Mouse (Mus musculus): ENCODE results near the gene 4933428G20Rik. TPM values are rescaled to one million over a fixed set of nuclear protein-coding genes. Genes with fewer than 3 reads are reported as not detected.

The 4933428G20Rik gene
- polyA plus RNA-seq, 1 experiment, result not detected

DNA sequence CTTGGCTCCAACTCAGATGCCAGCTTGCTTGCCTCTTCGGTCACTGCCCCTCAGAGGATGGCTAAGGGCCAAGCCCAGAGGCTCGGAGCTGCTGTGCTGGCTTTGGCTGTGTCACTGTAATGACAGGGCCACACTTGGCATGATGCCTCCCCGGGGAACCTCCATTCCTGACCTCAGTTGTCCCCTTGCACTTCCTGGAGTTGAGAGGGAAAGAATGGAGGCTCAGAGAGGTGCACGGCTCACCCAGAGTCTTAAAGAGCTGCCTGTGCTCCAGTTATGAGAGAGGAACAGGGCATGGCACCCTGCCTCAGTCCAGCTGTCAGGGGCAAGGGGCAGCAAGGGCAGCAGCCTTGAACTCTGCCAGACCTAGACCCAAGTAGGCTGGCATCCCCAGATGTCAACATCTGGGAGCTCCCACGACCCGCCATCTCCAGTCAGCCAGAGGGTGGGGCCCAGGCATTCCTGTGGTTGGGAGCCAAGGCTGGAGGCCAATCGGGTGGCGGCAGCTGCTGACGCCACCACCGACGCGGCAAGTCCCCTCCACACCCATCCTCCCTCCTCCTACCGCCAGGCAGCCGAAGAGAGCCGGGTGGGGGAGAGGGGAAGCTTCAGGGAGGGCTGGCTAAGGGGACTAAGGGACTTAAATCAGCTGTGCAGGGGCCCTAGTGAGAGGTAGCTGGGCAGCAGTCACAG, 50.4 kb downstream of the 4933428G20Rik start:
- H3K27me3 ChIP-seq (replicated peaks), result no peaks in the 10 kb centered on the region
- TF ChIP-seq FLI1 (IDR thresholded peaks at IDR 0.05; ENCODE audit: low read length) (no peak), GATA1 (IDR thresholded peaks at IDR 0.05; ENCODE audit: borderline replicate concordance, low read length) (no peak)
- peaks cover 96% of the 10 kb centered on the region for H3K4me1 ChIP-seq
- peak overlapping the region; percentile 47 for H3K4me3 ChIP-seq (replicated peaks)
- peaks cover 100% of the 10 kb centered on the region for H3K36me3 ChIP-seq (replicated peaks; ENCODE audit: low read length)
- H3K9me3 ChIP-seq, result no peaks in the 10 kb centered on the region

DNA sequence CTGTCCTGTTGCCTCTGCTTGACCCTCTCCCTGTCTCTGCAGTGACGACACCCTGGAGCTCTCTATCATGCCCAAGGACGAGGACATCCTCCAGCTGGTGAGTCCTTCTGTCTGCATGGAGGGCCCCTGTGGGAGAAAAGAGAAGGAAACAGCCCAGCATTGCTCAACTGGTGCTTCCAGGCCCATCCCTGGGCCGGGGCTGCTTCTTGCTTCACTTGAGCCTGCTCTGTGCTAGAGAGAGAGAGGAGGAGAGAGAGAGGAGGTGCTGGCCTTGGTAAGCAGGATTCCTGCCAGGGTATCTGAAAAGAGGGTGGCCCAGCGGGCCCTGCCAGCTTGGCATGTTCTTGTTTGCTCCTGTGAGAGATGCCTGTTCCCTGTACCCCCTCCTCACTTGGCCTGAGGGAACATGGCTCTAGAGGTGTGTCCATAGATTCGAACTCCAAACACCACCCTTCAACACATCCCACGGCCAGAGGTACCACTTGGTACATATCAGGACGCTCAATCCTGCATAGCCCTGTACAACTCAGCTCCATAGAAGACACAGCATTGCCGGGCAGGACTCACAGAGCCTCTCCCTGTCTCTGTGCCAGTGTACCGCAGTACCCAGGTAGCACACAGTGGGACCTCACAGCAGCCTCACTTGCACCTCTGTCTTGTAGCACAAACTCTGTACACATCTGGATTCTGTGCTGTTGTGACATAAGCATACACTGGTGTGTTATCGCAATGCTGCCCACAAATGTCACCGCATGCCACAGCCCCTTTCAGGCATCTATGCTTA, 51.3 kb downstream of the 4933428G20Rik start:
- no peaks in the 10 kb centered on the region for H3K27me3 ChIP-seq (replicated peaks)
- H3K4me3 ChIP-seq (replicated peaks), result no peak overlapping the region
- H3K36me3 ChIP-seq (replicated peaks; ENCODE audit: low read length), result peaks cover 100% of the 10 kb centered on the region
- H3K9me3 ChIP-seq, result no peaks in the 10 kb centered on the region
- peaks cover 97% of the 10 kb centered on the region for H3K4me1 ChIP-seq
- no peak for TF ChIP-seq FLI1 (IDR thresholded peaks at IDR 0.05; ENCODE audit: low read length)
- no peak for TF ChIP-seq GATA1 (IDR thresholded peaks at IDR 0.05; ENCODE audit: borderline replicate concordance, low read length)

DNA sequence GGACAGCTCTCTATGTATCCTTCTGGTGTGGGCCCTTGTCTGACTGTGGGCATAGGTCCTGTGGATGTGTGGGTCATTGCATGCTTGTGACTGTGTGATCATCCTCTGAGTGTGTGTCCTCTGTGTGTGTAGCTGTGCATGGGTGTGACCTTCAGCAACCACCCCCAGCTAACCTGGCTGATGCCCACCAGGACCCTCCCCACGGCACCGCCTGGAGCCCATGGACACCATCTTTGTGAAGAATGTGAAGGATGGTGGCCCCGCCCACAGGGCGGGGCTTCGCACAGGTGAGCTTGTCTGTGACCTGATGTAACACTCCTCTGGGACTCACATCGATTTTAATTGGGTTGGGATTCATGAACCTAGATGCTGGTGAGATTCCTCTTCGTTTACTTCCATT, 52.2 kb downstream of the 4933428G20Rik start:
- H3K36me3 ChIP-seq (replicated peaks; ENCODE audit: low read length), result peaks cover 100% of the 10 kb centered on the region
- no peaks in the 10 kb centered on the region for H3K9me3 ChIP-seq
- H3K4me3 ChIP-seq (replicated peaks), result peak overlapping the region; percentile 20
- H3K4me1 ChIP-seq, result peaks cover 97% of the 10 kb centered on the region
- TF ChIP-seq GATA1 (IDR thresholded peaks at IDR 0.05; ENCODE audit: borderline replicate concordance, low read length) (no peak), FLI1 (IDR thresholded peaks at IDR 0.05; ENCODE audit: low read length) (no peak)
- no peaks in the 10 kb centered on the region for H3K27me3 ChIP-seq (replicated peaks)

DNA sequence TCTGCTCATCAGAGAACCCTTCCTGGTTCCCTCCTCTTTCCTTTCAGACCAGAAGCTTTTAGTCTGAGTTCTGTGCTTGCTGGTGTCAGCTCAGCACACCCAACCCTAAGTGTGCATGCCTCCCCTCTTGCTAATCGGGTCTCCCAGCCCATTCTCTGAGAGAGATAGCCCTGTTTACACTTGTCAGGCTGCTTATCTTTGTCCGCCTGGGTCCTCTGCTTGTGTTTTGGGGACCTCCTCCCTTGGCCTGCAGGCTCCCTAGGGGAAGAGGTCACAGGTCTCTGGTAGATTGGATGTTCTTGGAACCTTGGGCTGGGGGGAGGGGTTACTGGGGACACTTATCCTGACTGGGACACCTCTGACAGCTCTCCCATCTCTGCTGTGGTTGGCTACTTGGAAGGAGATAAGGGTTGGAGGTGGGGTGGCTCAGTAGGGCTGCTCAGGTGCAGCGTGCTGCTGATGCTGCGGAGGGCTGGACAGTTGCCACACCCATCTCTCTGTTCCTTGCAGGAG, 54.1 kb downstream of the 4933428G20Rik start:
- peak overlapping the region; percentile 28 for H3K4me3 ChIP-seq (replicated peaks)
- H3K9me3 ChIP-seq, result no peaks in the 10 kb centered on the region
- peaks cover 90% of the 10 kb centered on the region for H3K36me3 ChIP-seq (replicated peaks; ENCODE audit: low read length)
- H3K27me3 ChIP-seq (replicated peaks), result no peaks in the 10 kb centered on the region
- no peak for TF ChIP-seq GATA1 (IDR thresholded peaks at IDR 0.05; ENCODE audit: borderline replicate concordance, low read length)
- TF ChIP-seq FLI1 (IDR thresholded peaks at IDR 0.05; ENCODE audit: low read length), result no peak
- H3K4me1 ChIP-seq, result peaks cover 99% of the 10 kb centered on the region

DNA sequence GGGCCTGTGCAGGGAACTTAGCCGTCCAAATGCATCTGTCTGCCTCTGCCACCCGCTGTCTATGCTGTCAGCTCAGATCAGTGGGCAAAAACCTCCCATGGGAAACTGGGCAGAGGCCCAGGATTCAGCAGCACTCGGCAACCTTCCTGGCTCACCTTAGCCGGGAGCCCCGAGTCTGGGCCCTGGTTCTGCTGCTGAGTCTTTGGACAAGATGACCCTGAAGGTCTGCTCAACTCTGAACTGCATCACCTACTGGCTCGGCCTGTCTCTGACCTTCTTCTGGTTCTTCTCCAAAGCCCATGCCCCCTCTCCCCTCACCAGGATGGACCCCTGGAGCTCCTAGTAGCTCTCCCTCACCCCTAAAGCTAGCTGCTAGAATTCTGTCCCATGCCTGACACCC, 54.5 kb downstream of the 4933428G20Rik start:
- H3K9me3 ChIP-seq, result no peaks in the 10 kb centered on the region
- no peaks in the 10 kb centered on the region for H3K27me3 ChIP-seq (replicated peaks)
- H3K4me3 ChIP-seq (replicated peaks), result peak overlapping the region; percentile 23
- peaks cover 100% of the 10 kb centered on the region for H3K4me1 ChIP-seq
- TF ChIP-seq FLI1 (IDR thresholded peaks at IDR 0.05; ENCODE audit: low read length) (no peak), GATA1 (IDR thresholded peaks at IDR 0.05; ENCODE audit: borderline replicate concordance, low read length) (no peak)
- H3K36me3 ChIP-seq (replicated peaks; ENCODE audit: low read length), result peaks cover 86% of the 10 kb centered on the region

DNA sequence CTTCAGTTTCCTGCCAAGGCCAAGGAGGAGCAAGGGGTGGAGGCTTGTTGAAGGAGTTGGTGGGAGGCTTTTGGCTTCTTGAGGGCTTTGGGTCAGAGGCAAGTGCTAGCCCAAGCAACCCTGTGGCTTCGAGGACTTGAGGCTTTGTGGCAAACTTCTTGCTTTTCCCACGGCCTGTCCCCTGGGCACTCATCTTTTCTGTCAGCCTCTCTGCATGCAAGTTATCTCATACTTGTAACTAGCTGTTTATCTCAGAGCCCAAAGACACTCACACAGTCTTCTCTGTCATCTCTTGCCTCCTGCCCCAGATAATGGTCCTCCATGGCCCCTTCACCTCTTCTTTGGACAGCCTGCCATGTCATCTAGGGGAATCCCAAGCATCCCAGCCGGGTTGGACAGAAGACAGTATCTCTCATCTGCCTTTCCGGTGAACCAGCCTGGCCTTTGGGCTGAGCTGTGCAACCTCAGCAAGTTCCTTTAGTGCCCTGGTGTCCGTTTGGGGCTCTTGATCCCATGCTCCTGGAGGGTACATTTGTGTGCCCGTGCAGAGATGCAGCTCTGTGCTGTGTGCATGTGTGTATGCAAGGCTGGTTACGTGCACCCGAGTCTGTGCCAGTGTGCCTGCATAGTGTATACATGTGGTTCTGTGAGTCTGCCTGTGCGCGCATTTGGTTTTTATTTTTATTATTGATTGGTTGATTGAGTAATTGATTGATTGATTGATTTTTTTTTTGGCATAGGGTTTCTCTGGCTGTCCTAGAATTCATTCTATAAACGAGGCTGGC, 57.1 kb downstream of the 4933428G20Rik start:
- TF ChIP-seq GATA1 (IDR thresholded peaks at IDR 0.05; ENCODE audit: borderline replicate concordance, low read length), result no peak
- no peak for TF ChIP-seq FLI1 (IDR thresholded peaks at IDR 0.05; ENCODE audit: low read length)
- peaks cover 100% of the 10 kb centered on the region for H3K4me1 ChIP-seq
- peaks cover 63% of the 10 kb centered on the region for H3K36me3 ChIP-seq (replicated peaks; ENCODE audit: low read length)
- peak overlapping the region; percentile 97 for H3K4me3 ChIP-seq (replicated peaks)
- no peaks in the 10 kb centered on the region for H3K27me3 ChIP-seq (replicated peaks)
- no peaks in the 10 kb centered on the region for H3K9me3 ChIP-seq

DNA sequence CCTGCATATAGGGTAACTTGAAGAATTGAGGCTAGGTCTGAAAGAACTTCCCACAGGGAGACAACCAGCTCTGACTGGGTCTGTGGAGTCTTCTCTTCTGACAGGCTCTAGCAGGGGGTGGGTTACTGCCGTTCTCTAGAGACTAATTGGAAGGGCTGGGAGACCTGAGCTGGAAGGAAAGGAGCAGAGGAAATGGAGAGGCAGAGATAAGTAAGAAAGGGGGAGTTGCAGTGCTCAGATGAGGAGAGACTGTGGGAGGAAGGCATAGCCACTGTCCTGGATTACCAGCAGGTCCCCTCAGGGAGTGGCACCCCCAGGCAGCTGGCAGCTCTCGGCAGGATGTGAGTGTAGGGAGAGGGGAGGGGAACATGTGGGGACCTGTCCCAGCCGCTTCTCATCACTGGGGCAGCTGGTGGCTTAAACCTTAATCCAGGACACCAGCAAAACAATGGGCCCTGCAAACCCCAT, 58.4 kb downstream of the 4933428G20Rik start:
- Histone ChIP-seq H3K36me3 (replicated peaks; ENCODE audit: low read length) (peaks cover 55% of the 10 kb centered on the region), H3K4me1 (peaks cover 100% of the 10 kb centered on the region), H3K27me3 (replicated peaks) (no peaks in the 10 kb centered on the region), H3K4me3 (replicated peaks) (peak overlapping the region; percentile 97), H3K9me3 (no peaks in the 10 kb centered on the region)
- TF ChIP-seq FLI1 (IDR thresholded peaks at IDR 0.05; ENCODE audit: low read length), result no peak
- peak; percentile 50; the same call in 1 of the 3 replicates for TF ChIP-seq GATA1 (IDR thresholded peaks at IDR 0.05; ENCODE audit: borderline replicate concordance, low read length)

DNA sequence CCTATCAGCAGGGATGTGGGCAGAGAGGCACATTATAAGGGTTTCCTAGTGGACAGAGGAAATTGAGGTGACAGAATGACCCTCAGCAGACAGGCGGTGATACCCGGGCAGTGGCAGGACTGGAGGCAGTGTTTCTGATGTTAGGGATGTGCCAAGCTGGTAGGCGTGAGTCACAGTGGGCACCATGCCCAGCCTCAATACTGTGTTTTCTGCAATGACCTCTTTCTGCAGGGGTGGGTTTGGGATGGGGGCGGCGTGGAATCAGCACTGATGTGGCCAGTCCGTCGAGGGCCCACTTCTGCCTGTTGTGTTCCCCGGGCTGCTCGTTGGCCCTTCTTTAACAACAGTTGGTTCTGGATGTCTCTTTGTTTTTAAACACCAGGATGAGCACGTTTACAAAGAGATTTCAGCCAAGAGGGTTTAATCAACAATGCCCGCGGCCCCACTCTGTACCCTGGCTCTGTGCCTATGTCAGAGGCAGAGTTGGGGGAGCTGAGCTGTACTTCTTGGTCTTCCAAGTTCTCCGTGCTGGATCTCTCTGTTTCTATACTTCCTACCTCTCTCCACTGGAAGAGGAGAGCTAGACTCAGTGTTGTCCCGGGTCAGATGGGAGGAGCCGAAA, 59.0 kb downstream of the 4933428G20Rik start:
- peaks cover 49% of the 10 kb centered on the region for H3K36me3 ChIP-seq (replicated peaks; ENCODE audit: low read length)
- H3K9me3 ChIP-seq, result no peaks in the 10 kb centered on the region
- TF ChIP-seq FLI1 (IDR thresholded peaks at IDR 0.05; ENCODE audit: low read length), result no peak
- no peak for TF ChIP-seq GATA1 (IDR thresholded peaks at IDR 0.05; ENCODE audit: borderline replicate concordance, low read length)
- no peaks in the 10 kb centered on the region for H3K27me3 ChIP-seq (replicated peaks)
- H3K4me3 ChIP-seq (replicated peaks), result peak overlapping the region; percentile 97
- H3K4me1 ChIP-seq, result peaks cover 100% of the 10 kb centered on the region

Other genes with a start within 250 kb of the 4933428G20Rik start
- 28.5 and 50.1 TPM in 2 replicates for gene Npepps, start 219.7 kb downstream of the 4933428G20Rik start, polyA plus RNA-seq (2012; ENCODE audit: insufficient read depth, low replicate concordance)
- gene Mrpl45, start 184.6 kb downstream of the 4933428G20Rik start, polyA plus RNA-seq (2012; ENCODE audit: insufficient read depth, low replicate concordance), result 4.6 and 6.9 TPM in 2 replicates
- gene Gpr179, start 148.3 kb downstream of the 4933428G20Rik start, polyA plus RNA-seq (2012; ENCODE audit: insufficient read depth, low replicate concordance), result 0.04 TPM in 1 of 2 replicates, not detected in the other
- gene Socs7, start 137.8 kb downstream of the 4933428G20Rik start, polyA plus RNA-seq (2012; ENCODE audit: insufficient read depth, low replicate concordance), result 0.91 and 1.5 TPM in 2 replicates
- 85.6 and 94.5 TPM in 2 replicates for gene Arhgap23, start 84.8 kb downstream of the 4933428G20Rik start, polyA plus RNA-seq (2012; ENCODE audit: insufficient read depth, low replicate concordance)
- gene Srcin1, start 75.8 kb upstream of the 4933428G20Rik start, polyA plus RNA-seq (2012; ENCODE audit: insufficient read depth, low replicate concordance), result 0.03 TPM in 1 of 2 replicates, not detected in the other
- 44.1 and 83.5 TPM in 2 replicates for gene Epop, start 129.4 kb upstream of the 4933428G20Rik start, polyA plus RNA-seq (2012; ENCODE audit: insufficient read depth, low replicate concordance)
- gene Mllt6, start 163.1 kb upstream of the 4933428G20Rik start, polyA plus RNA-seq (2012; ENCODE audit: insufficient read depth, low replicate concordance), result 8.6 TPM in 2 replicates
- gene Cisd3, start 185.5 kb upstream of the 4933428G20Rik start, polyA plus RNA-seq (2012; ENCODE audit: insufficient read depth, low replicate concordance), result 0.45 TPM in 1 of 2 replicates, not detected in the other
- gene Pcgf2, start 200.2 kb upstream of the 4933428G20Rik start, polyA plus RNA-seq (2012; ENCODE audit: insufficient read depth, low replicate concordance), result 83.4 and 214 TPM in 2 replicates
- 44.4 and 47.3 TPM in 2 replicates for gene Psmb3, start 203.1 kb upstream of the 4933428G20Rik start, polyA plus RNA-seq (2012; ENCODE audit: insufficient read depth, low replicate concordance)
- 31.7 and 36.8 TPM in 2 replicates for gene Pip4k2b, start 244.4 kb upstream of the 4933428G20Rik start, polyA plus RNA-seq (2012; ENCODE audit: insufficient read depth, low replicate concordance)